Mouse (Mus musculus) stomach, postnatal 0 days (tissue): ENCODE results near the gene Padi1.

Experiments used
- CTCF ChIP-seq: IDR thresholded peaks from 2 replicates; pipeline ENCODE4 v1.5.1; 2016; ENCODE audit warnings: antibody characterized with exemption, low read depth, mild to moderate bottlenecking, moderate library complexity
- EP300 ChIP-seq: optimal IDR thresholded peaks from 2 replicates; pipeline ENCODE3; 2016; ENCODE audit warnings: antibody characterized with exemption

DNA sequence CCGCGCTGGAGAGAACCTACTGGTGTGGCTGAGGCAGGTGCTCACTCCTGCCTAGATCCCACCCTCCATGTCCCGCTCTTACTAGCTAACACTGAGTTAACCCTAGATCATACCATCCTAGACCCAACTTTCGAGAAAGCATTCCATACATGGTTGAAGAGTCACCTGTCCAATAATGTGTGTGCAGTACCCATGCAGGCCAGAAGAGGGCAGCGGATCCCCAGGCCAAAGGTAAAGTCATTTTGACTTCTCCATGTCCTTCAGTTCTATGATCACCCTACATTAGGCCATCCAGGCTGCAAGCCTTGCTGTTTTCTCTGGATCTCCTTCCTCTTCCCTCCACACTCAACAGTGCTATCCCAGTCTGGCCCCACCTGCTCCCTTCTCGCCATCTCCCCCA is 56.6 kb downstream of the Padi1 start:
- TF ChIP-seq EP300, result no peak
- peak; percentile 94 for TF ChIP-seq CTCF
